Mouse (Mus musculus): ENCODE measurements around the gene Timm23.
"Not testable (repeated sequence)": the region's sequence is repeated elsewhere in the genome, so short reads cannot be mapped to it uniquely, and the experiment has no call there.

Gene Timm23

GRCm38 (mm10) chr14:32201791-32202451 is at the start of gene Timm23, which contains the start of gene Parg:
Gene Timm23, minus strand, starts transcription at chr14:32201898.
Gene Parg, plus strand, starts transcription at chr14:32201949.
- in situ Hi-C loops (cut with MboI; ENCODE audit: low sequenced_read_pairs): no loop called here

- in situ Hi-C loops (cut with MboI; ENCODE audit: low sequenced_read_pairs): no loop called here
These were observed 47.9 kb upstream of the Timm23 start for GRCm38 (mm10) chr14:32249616-32250015.

DNA sequence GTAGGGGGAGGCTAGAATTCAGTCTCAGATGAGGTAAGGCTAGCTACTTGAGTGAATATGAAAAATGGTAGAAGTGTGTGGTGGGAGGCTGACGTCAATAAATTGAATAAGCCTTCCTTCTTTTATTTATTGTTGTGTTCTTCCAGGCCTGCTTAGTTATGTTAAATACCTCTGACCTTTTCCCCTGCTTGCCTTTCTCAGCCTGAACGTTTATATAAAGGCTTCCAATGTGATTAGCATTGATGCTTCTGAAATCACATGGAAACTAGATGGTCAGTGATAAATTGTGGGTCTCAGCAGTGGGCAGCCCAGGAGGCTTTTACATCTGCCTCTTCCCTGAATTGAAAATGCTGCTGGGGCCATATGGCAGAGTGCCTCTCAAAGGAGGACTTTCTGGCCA is 44.3 kb upstream of the Timm23 start:
- in situ Hi-C loops (cut with MboI; ENCODE audit: low sequenced_read_pairs): no loop called here

GRCm38 (mm10) chr14:32242401-32242800 is 40.7 kb upstream of the Timm23 start:
- in situ Hi-C loops (cut with MboI; ENCODE audit: low sequenced_read_pairs): no loop called here

DNA sequence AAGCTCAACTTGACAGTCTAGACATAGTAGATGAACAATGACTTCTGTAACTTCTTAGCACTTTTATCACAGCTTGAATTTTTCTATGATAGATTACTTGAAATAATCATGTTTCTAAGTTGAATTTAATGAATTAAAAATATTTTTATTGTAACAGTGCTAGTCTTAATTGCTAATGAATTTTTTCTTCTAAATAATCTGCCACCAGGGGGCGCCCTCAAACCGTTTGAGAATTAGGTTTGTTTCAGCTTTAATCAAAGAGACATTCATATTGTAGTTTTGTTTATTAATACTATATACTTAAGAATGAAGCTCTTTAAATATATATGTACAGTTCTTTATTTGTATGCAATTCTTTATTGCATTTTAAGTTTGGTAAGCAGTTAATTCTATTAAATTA is 27.3 kb upstream of the Timm23 start:
- in situ Hi-C loops (cut with MboI; ENCODE audit: low sequenced_read_pairs): loop anchor here (10.0 kb wide), 1 partner anchor 256 kb away; no protein-coding TSS in a partner anchor

- in situ Hi-C loops (cut with MboI; ENCODE audit: low sequenced_read_pairs): loop anchor here (10.0 kb wide), 1 partner anchor 258 kb away; no protein-coding TSS in a partner anchor
These were observed 24.9 kb upstream of the Timm23 start for GRCm38 (mm10) chr14:32226601-32227000.

GRCm38 (mm10) chr14:32201354-32201753 is 344 bp downstream of the Timm23 start:
- in situ Hi-C loops (cut with MboI; ENCODE audit: low sequenced_read_pairs): no loop called here

DNA sequence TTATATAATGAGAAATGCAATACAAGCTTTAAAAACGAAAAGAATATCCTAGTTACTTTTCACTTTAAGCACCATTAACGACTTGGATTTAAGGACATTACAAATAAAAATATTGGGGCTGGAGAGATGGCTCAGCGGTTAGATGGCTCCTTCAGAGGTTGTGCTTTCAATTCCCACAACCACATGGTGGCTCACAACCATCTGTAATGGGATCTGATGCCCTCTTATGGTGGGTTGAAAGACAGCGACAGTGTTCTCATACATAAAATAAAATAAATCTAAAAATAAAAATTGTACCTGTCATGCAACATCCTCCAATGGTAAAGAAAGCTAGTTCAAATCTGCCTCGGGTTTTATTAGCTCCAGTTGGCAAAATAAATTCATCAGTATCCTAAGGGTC is 8.1 kb downstream of the Timm23 start:
- in situ Hi-C loops (cut with MboI; ENCODE audit: low sequenced_read_pairs): not testable (repeated sequence)

DNA sequence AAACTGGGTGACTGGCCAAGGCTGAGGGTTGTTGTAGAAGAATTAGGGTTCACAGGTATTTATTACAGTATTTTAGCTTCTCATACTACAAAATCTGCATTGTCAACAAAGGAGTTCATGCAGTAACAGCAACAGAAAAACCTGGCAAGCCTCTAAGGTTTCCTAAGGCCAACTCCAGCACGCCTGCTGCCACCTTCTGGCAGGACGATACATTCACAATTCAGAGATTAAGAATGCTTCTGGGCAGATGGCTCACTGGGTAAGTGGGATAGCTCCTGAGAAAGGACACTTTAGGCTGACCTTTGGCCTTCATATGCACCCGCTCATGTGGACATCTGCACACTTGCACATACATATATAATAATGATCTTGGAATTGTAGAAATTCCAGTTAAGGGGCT is 9.3 kb downstream of the Timm23 start:
- in situ Hi-C loops (cut with MboI; ENCODE audit: low sequenced_read_pairs): no loop called here

GRCm38 (mm10) chr14:32191926-32192325 is 9.8 kb downstream of the Timm23 start:
- in situ Hi-C loops (cut with MboI; ENCODE audit: low sequenced_read_pairs): no loop called here

DNA sequence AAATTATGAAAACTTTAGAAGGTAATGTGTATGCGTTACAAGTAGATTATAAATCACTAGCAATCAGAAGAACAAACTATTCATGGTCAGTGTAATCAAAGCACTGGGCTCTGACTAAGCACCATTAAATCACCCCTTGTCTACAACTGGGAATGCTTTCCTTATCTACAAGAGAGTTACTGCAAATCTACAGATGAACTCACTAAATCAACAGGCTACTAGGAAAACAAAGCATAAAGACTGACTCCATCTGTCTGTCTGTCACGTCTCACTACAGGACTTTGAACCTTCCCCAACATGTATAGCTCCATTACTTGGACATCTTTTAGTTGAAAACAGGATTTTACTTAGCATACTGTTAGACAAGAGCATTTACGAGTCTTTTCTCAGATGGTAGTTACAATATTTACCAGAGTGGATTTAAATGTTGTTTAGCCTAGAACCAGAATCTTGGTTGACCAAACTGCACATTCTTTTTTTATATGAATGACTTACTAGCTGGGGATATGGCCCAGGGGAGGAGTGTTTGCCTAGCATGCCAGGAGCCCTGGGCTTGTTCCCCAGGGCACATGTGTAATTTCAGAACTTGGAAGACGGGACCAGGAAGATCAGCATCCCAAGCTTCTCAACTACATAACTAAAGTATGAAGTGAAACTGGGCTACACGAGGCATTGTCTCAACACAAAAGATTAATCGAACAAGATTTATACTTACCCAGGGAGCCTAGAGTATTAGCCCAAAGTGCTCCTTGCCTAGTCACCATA is 10.9 kb downstream of the Timm23 start:
- in situ Hi-C loops (cut with MboI; ENCODE audit: low sequenced_read_pairs): no loop called here

- in situ Hi-C loops (cut with MboI; ENCODE audit: low sequenced_read_pairs): no loop called here
These were observed 17.9 kb downstream of the Timm23 start for GRCm38 (mm10) chr14:32183846-32184245.

GRCm38 (mm10) chr14:32180861-32181260 is 20.8 kb downstream of the Timm23 start:
- in situ Hi-C loops (cut with MboI; ENCODE audit: low sequenced_read_pairs): no loop called here

DNA sequence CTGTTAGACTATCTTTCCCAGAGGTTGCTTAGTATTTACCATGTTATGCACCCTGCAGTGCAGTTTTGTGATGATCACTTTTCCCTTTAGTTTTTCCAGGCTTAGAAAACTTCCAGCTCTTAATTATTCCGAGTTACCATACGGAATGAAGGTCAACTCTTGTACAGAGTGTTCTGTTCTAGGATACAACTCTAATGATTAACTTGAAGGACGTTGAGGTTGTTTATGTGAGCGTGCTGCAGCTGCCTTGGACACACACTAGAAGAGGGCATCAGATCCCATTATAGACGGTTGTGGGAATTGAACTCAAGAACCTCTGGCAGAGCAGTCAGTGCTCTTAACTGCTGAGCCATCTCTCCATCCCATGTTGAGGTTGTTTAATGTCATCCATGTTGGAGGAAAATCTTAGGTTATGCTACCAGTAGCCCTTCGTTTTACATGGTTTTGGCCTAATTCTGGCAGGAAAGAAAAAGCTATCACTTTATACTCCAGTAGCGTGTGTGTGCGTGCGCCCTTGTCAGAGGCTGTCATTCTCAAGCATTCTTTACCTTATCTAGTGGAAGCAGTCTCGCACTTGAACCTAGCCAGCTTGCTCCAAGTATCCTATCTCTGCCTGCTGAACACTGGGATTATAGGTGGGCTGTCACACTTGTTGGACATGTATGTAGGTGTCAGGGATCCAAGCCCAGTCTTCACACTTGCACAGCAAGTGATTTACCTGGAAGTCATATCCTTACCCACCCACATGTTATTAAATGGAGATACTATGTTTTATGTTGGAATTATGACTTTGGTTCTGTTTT is 22.1 kb downstream of the Timm23 start:
- in situ Hi-C loops (cut with MboI; ENCODE audit: low sequenced_read_pairs): no loop called here

DNA sequence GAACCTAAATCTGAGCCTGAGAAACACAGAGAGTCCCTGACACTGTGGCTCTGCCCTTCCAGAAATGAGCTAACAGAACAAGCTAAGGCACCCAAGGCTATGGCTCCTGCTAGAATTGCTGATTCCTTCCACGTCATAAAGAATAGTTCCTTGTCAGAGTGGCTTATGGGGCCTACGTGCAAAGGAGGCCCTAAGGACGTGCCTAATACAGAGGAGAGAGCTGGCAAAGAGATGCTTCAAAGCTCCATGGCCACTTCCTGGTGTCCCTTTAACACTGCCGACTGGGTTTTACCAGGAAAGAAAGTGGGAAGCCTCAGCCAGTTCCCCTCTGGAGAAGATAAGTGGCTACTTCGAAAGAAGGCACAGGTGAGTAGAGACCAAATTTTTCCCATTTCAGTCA is 25.1 kb downstream of the Timm23 start:
- in situ Hi-C loops (cut with MboI; ENCODE audit: low sequenced_read_pairs): not testable (repeated sequence)

GRCm38 (mm10) chr14:32175310-32175709 is 26.4 kb downstream of the Timm23 start:
- in situ Hi-C loops (cut with MboI; ENCODE audit: low sequenced_read_pairs): no loop called here

DNA sequence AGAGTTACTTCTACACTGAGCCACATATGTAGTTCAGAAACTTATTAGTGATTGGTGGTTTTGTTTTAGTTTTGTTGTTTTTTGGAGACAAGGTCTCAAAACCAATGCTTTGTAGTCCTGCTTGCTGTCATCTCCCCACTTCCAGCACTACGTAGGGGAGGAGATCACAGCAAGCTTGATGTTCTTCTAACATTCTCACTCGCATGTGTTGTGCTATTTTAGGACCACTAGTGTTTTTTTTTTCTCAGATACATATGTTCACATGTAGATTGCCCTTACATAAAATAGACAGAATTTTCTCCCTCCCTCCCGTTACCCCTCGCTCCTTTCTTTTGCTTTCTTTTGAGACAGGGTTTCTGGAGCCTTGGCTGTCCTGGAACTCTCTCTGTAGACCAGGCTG is 31.6 kb downstream of the Timm23 start:
- in situ Hi-C loops (cut with MboI; ENCODE audit: low sequenced_read_pairs): no loop called here

DNA sequence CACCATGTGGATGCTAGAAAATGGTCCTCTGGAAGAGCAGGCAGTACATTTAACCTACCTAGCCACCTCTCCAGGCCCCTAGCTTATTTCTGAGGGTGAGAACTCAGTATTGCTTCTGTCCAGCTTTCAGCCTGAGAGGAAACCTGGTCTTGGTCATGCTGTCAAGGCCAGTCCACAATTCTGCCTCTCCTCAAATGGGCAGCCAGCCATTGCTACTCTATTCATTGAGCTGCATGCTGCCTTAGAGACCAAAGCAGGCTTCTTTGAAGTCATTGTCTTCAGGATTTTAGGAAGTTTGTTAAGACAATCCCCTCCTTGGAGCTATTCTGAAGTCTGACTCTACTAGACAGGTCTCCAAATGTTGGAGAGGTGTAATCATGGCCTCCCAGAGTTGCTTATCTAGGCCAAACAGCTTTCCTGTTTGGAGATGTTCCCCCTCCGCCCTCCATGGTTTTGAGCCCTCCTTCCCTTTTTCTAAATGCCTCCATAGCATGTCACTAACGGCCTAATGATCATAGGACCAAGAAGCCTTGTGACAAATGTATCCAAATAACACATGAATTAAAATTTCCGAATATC is 33.0 kb downstream of the Timm23 start:
- in situ Hi-C loops (cut with MboI; ENCODE audit: low sequenced_read_pairs): no loop called here

DNA sequence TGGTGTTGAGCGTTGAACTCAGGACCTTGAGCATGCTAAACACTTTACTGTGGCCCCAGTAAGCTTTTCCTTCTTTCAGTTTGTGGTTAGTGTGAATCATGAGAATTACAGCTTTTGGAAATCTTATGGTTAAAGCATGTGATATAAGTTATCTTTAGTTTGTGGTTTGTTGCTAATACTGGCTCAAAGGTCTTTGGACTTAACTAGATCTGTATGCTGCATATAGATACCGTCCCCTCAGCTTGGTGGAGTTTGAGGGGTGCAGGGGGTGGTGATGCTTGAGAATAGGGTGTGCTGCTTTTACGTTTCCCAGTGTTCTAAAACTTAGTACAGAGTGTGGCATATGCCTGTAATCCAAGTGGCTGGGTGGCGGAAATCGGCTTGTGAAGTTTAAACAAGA is 34.4 kb downstream of the Timm23 start:
- in situ Hi-C loops (cut with MboI; ENCODE audit: low sequenced_read_pairs): no loop called here

DNA sequence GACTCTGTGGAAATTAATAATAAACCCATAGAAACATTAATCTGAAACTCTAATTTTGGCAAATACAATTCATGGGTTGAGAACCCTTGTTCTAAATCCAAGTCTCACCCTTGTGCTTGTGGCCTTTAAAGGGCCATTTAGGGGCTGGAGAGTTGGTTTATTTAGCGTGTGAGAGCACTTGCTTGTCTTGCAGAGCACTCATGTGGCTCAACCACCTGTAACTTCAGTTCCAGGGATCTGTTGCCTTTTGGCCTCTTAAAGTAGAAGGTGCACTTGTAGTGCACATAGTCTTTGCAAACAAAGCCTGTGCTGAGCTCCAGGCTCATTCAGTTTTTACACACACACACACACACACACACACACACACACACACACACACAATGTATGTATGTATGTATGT is 34.9 kb downstream of the Timm23 start:
- in situ Hi-C loops (cut with MboI; ENCODE audit: low sequenced_read_pairs): no loop called here

- in situ Hi-C loops (cut with MboI; ENCODE audit: low sequenced_read_pairs): no loop called here
These were observed 35.6 kb downstream of the Timm23 start for GRCm38 (mm10) chr14:32166062-32166441.
